Mouse (Mus musculus) thymus, adult 2 months (tissue): ENCODE measurements at regions not wholly inside any gene's neighbourhood (a gene's known extent, or its start where the extent isn't known, plus 50 kb on each side); places are given as distances from the start of the nearest gene placed in this dataset.

Experiments
- CTCF ChIP-seq: fragments of 200-500 bp; IDR thresholded peaks from 2 replicates; pipeline ENCODE4 v1.5.1; 2012; ENCODE audit warnings: mild to moderate bottlenecking, control low read depth, low read length, moderate library complexity, borderline replicate concordance; ENCODE audit not compliant: control insufficient read depth, poor library complexity, insufficient read depth; ENCODE audit errors: extremely low read depth
- POLR2A ChIP-seq: fragments of 200-500 bp; IDR thresholded peaks from 2 replicates; pipeline ENCODE4 v1.6.1; 2012; ENCODE audit warnings: mild to moderate bottlenecking, low read length, control low read depth, moderate library complexity; ENCODE audit not compliant: control insufficient read depth, poor library complexity, insufficient read depth; ENCODE audit errors: extremely low read depth

GRCm38 (mm10) chr6:144908646-144909045 is 126.9 kb upstream of the Sox5 start:
- TF ChIP-seq CTCF (no peak), POLR2A (no peak)
